Mouse (Mus musculus) embryonic facial prominence, embryonic 14.5 days (tissue): ENCODE data around the gene Anapc16. TPM values are rescaled to one million over a fixed set of nuclear protein-coding genes. Genes with fewer than 3 reads are reported as not detected.

Experiments used
- polyA plus RNA-seq: library from polyadenylated mRNA; unstranded; fragments of >200 nt; fragmentation: Nextera tagmentation; extraction: Ambion mirVana; gene quantifications from 2 replicates; pipeline ENCODE4 v1.2.1, GENCODE M21; 2014

Anapc16 gene
- polyA plus RNA-seq, 1 experiment from 2014 or later: 96.2 TPM

Other genes with a start within 250 kb of the Anapc16 start
- 25.5 and 28.7 TPM in 2 replicates for gene Dnajb12, start 123.6 kb downstream of the Anapc16 start, polyA plus RNA-seq
- 8.7 and 9.2 TPM in 2 replicates for gene Ddit4, start 51.3 kb downstream of the Anapc16 start, polyA plus RNA-seq
- 36.5 and 37.8 TPM in 2 replicates for gene Ascc1, start 330 bp downstream of the Anapc16 start, polyA plus RNA-seq
- gene Spock2, start 103.1 kb upstream of the Anapc16 start, polyA plus RNA-seq: 8.8 and 10.0 TPM in 2 replicates
- 1.3 TPM in 2 replicates for gene Chst3, start 216.1 kb upstream of the Anapc16 start, polyA plus RNA-seq